Mouse (Mus musculus) hindbrain, embryonic 10.5 days (tissue): ENCODE data around the gene Upk3b. TPM values are rescaled to one million over a fixed set of nuclear protein-coding genes. Genes with fewer than 3 reads are reported as not detected.
"Not testable (repeated sequence)": the region's sequence is repeated elsewhere in the genome, so short reads cannot be mapped to it uniquely, and the experiment has no call there.

Source experiments
- DNase-seq: peaks from one replicate; pipeline ENCODE4 v3.0.0-alpha.2; 2017; ENCODE audit warnings: low spot score
- H3K27ac ChIP-seq: fragments of 300-500 bp; sonication (generic); 2 replicates; pipeline ENCODE4 v1.5.1; 2016; ENCODE audit warnings: mild to moderate bottlenecking, moderate library complexity
- H3K27me3 ChIP-seq: fragments of 300-500 bp; sonication (generic); 2 replicates; pipeline ENCODE4 v1.6.1; 2016; ENCODE audit warnings: mild to moderate bottlenecking; ENCODE audit not compliant: poor library complexity, insufficient read depth, severe bottlenecking
- H3K36me3 ChIP-seq: fragments of 300-500 bp; sonication (generic); 2 replicates; pipeline ENCODE4 v1.6.1; 2016; ENCODE audit warnings: mild to moderate bottlenecking, moderate library complexity
- H3K4me1 ChIP-seq: fragments of 300-500 bp; sonication (generic); replicated peaks from 2 replicates; pipeline ENCODE4 v1.6.1; 2016; ENCODE audit warnings: mild to moderate bottlenecking
- H3K4me3 ChIP-seq: fragments of 300-500 bp; sonication (generic); 2 replicates; pipeline ENCODE4 v1.5.1; 2016; ENCODE audit warnings: mild to moderate bottlenecking, moderate library complexity
- H3K9me3 ChIP-seq: fragments of 300-500 bp; sonication (generic); 2 replicates; pipeline ENCODE4 v1.6.1; 2016; ENCODE audit warnings: mild to moderate bottlenecking, moderate library complexity
- WGBS: fragments of 180-500 bp; shearing (Covaris S2); methylation state at CpG from one replicate; pipeline ENCODE4 v1.1.7; 2016; 5-methylcytosine and 5-hydroxymethylcytosine counted together
- polyA plus RNA-seq: library from polyadenylated mRNA; unstranded; fragments of >200 nt; fragmentation: Nextera tagmentation; extraction: Ambion mirVana; gene quantifications from 2 replicates; pipeline ENCODE4 v1.2.1, GENCODE M21; 2016

Gene Upk3b
- polyA plus RNA-seq, 1 experiment from 2014 or later, result 0.26 TPM

- 90% methylated on average over 10 of the region's 10 CpGs for WGBS
- Histone ChIP-seq H3K9me3 (no peaks in the 10 kb centered on the region), H3K4me3 (no peak overlapping the region)
Measured at GRCm38 (mm10) chr5:136063920-136064319, 25.6 kb downstream of the Upk3b start.

GRCm38 (mm10) chr5:136066404-136067148 is 28.3 kb downstream of the Upk3b start:
- 87% methylated on average over 11 of the region's 11 CpGs for WGBS
- not testable (repeated sequence) for H3K36me3 ChIP-seq, DNase-seq, H3K4me3 ChIP-seq, H3K9me3 ChIP-seq, H3K27ac ChIP-seq, H3K4me1 ChIP-seq, H3K27me3 ChIP-seq

More at GRCm38 (mm10) chr5:136063920-136064319, 25.6 kb downstream of the Upk3b start:
- no peak overlapping the region for H3K27ac ChIP-seq
- peaks cover 11% of the 10 kb centered on the region for H3K4me1 ChIP-seq
- H3K27me3 ChIP-seq, result peaks cover 17% of the 10 kb centered on the region
- H3K36me3 ChIP-seq, result no peaks in the 10 kb centered on the region
- DNase-seq, result no peak

- Histone ChIP-seq H3K27me3 (no peaks in the 10 kb centered on the region), H3K4me1 (no peaks in the 10 kb centered on the region), H3K27ac (no peak overlapping the region), H3K4me3 (no peak overlapping the region), H3K9me3 (no peaks in the 10 kb centered on the region), H3K36me3 (no peaks in the 10 kb centered on the region)
- no peak for DNase-seq
- WGBS, result 66% methylated on average over 2 of the region's 2 CpGs
Measured at GRCm38 (mm10) chr5:136069411-136069810, 31.1 kb downstream of the Upk3b start.

DNA sequence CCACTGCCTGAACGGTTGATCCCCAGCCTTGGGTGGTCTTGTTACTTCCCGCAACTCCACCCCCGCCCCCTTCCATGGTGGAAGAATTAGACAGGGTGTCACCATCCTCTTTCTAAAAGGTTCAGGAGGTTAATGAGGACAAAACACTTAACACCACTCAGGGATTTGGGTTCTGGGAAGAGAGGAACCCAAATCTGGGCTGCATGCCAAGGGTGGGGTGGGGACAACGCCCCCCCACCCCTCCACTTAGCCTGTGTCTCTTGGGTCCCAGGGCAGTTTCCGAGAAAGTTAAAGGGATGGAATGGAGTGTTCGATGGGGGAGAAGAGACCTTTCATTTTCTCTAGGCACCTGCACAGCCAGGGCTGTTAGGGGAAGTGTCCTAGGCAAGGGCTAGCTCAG is 34.8 kb downstream of the Upk3b start:
- no peaks in the 10 kb centered on the region for H3K36me3 ChIP-seq
- no peaks in the 10 kb centered on the region for H3K4me1 ChIP-seq
- H3K4me3 ChIP-seq, result no peak overlapping the region
- no peaks in the 10 kb centered on the region for H3K27me3 ChIP-seq
- H3K9me3 ChIP-seq, result no peaks in the 10 kb centered on the region
- DNase-seq, result no peak
- H3K27ac ChIP-seq, result no peak overlapping the region
- 70% methylated on average over 6 of the region's 6 CpGs for WGBS

GRCm38 (mm10) chr5:136073526-136073925 is 35.2 kb downstream of the Upk3b start:
- H3K27ac ChIP-seq, result no peak overlapping the region
- H3K9me3 ChIP-seq, result no peaks in the 10 kb centered on the region
- no peak for DNase-seq
- WGBS, result 65% methylated on average over 11 of the region's 11 CpGs
- no peaks in the 10 kb centered on the region for H3K4me1 ChIP-seq
- no peak overlapping the region for H3K4me3 ChIP-seq
- H3K36me3 ChIP-seq, result no peaks in the 10 kb centered on the region
- H3K27me3 ChIP-seq, result no peaks in the 10 kb centered on the region

DNA sequence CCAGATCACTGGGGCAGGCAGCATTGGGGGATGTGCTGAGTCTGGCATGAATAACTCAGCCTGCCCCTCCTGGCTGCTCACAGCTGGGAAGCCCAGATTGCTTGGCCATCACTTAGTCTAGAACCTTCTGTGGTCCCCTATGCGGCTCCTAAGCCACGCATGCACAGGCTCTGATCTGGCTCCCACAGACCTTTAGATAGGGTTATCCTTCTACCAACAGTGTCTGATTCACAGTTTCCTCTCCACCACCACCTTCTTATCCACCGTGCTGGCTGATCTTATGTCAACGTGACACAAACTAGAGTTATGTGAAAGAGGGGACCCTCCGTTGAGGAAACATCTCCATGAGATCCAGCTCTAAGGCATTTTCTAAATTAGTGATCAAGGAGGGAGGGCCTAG is 36.8 kb downstream of the Upk3b start:
- Histone ChIP-seq H3K4me3 (no peak overlapping the region), H3K27ac (no peak overlapping the region), H3K9me3 (no peaks in the 10 kb centered on the region), H3K27me3 (no peaks in the 10 kb centered on the region), H3K36me3 (no peaks in the 10 kb centered on the region), H3K4me1 (no peaks in the 10 kb centered on the region)
- 89% methylated on average over 5 of the region's 5 CpGs for WGBS
- DNase-seq, result no peak

- Histone ChIP-seq H3K36me3 (no peaks in the 10 kb centered on the region), H3K9me3 (no peaks in the 10 kb centered on the region), H3K27ac (no peak overlapping the region), H3K27me3 (no peaks in the 10 kb centered on the region), H3K4me1 (no peaks in the 10 kb centered on the region), H3K4me3 (no peak overlapping the region)
- DNase-seq, result no peak
- WGBS, result 65% methylated on average over 7 of the region's 7 CpGs
Measured at GRCm38 (mm10) chr5:136076284-136076683, 38.0 kb downstream of the Upk3b start.

DNA sequence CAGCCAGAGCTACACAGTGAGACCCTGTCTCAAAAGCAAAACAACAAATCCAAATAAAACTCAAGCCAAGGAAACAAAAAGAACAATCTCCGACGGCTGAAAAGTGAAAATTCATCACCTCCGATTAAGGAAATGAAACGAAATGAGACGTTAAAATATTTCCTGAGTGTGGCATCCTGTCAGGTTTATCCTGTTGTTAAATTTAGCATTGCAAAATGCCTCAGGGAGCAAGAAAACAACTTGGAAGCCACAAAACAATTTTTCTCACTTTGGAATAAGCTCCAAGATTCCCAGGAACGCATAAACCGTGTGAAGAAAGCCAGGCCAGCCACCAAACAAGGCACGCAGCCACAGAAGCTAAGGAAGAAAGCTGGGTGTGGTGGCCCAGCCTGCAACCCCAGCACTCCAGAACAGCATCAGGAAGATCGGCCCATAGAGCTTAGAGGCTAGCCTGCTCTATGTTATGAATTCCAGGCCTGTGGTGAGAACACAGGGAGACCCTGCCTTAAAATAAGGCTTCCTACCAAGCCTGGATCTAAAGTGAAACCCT is 38.8 kb downstream of the Upk3b start:
- H3K27me3 ChIP-seq, result no peaks in the 10 kb centered on the region
- no peak overlapping the region for H3K4me3 ChIP-seq
- WGBS, result 90% methylated on average over 9 of the region's 9 CpGs
- DNase-seq, result no peak
- H3K27ac ChIP-seq, result no peak overlapping the region
- H3K36me3 ChIP-seq, result no peaks in the 10 kb centered on the region
- H3K9me3 ChIP-seq, result no peaks in the 10 kb centered on the region
- no peaks in the 10 kb centered on the region for H3K4me1 ChIP-seq

- Histone ChIP-seq H3K4me1 (no peaks in the 10 kb centered on the region), H3K27me3 (no peaks in the 10 kb centered on the region), H3K9me3 (no peaks in the 10 kb centered on the region), H3K36me3 (no peaks in the 10 kb centered on the region), H3K27ac (no peak overlapping the region), H3K4me3 (no peak overlapping the region)
- DNase-seq, result no peak
- 95% methylated on average over 5 of the region's 5 CpGs for WGBS
Measured at GRCm38 (mm10) chr5:136078136-136078535, 39.8 kb downstream of the Upk3b start.

GRCm38 (mm10) chr5:136082345-136082744 is 44.0 kb downstream of the Upk3b start:
- H3K4me1 ChIP-seq, result peaks cover 26% of the 10 kb centered on the region
- DNase-seq, result no peak
- H3K27me3 ChIP-seq, result peaks cover 34% of the 10 kb centered on the region
- H3K4me3 ChIP-seq, result no peak overlapping the region
- no peaks in the 10 kb centered on the region for H3K9me3 ChIP-seq
- H3K27ac ChIP-seq, result no peak overlapping the region
- WGBS, result 78% methylated on average over 4 of the region's 4 CpGs
- H3K36me3 ChIP-seq, result no peaks in the 10 kb centered on the region

DNA sequence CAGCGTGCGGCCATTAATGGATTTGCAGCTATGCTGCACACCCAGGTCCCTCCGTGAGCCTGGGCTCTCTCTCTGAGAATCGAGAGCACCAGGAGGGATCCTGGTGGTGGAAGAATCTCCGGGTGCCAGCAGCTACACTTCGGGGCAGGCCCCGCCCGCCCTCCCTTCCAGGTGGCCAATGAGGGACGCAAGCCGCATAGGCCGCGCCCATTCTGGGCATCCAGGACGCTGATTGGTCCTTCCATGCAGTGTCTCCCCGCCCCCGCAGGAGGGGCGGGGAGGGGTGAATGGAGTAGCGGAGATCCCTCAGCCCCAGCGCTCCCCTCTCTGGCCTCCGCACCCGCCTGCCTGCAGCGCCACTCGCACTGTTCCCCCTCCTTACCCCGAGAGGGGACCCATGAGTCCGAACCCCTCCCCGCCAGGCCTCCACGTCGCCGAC is 45.4 kb downstream of the Upk3b start, which contains the start of gene Rasa4:
TSS of gene Rasa4 (plus strand) at position 248 of the 439 bp plus-strand sequence.
- H3K27ac ChIP-seq, result peak within 1 kb of the TSS; percentile 57
- no peaks in the 10 kb centered on the region for H3K9me3 ChIP-seq
- peak within 1 kb of the TSS; percentile 63 for H3K4me3 ChIP-seq
- under 1% methylated on average over 28 of the region's 28 CpGs for WGBS
- no peaks in the 10 kb centered on the region for H3K36me3 ChIP-seq
- peak; percentile 92 for DNase-seq
- peaks cover 30% of the 10 kb centered on the region for H3K4me1 ChIP-seq
- peaks cover 43% of the 10 kb centered on the region for H3K27me3 ChIP-seq

DNA sequence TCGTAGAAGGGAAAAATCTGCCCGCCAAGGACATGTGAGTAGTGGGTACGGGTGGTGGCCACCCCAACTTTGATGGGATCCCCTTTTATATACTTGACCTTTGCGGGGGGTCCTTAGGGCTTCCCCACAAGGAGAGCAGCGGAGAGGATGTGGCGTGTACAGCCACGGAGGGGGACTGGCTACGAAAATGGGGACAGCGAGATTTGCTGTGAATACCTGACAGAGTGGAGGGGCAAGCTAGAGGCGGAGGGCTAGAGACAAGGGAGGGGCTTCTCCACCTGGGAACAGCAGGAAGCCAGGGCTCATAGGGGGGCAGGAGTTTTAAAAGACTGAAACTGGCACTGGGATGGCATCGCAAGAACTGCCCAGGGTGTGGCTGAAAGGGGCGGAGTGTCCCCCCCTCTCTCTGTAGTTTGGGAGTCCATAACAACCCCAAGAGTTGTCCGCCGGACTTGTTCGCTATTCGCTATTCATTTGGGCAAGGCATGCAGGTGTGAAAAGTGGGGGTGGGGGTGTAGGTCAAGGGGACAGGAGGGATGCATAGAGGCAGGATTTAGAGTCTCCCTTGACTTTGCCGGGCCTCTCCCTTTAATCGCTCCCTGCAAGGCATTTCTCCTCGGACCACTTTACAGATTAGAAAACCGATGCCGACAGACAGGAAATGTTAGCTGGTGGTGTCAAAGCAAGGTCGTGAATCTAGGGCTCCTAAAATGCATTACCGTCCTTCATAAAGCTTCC is 46.0 kb downstream of the Upk3b start:
- H3K36me3 ChIP-seq, result no peaks in the 10 kb centered on the region
- peaks cover 45% of the 10 kb centered on the region for H3K27me3 ChIP-seq
- peak overlapping the region; percentile 57 for H3K27ac ChIP-seq
- H3K9me3 ChIP-seq, result no peaks in the 10 kb centered on the region
- DNase-seq, result no peak
- H3K4me3 ChIP-seq, result peak overlapping the region; percentile 63
- 2% methylated on average over 23 of the region's 23 CpGs for WGBS
- peaks cover 36% of the 10 kb centered on the region for H3K4me1 ChIP-seq
